Mouse (Mus musculus) lung, embryonic 14.5 days (tissue): ENCODE measurements at regions not wholly inside any gene's neighbourhood (a gene's known extent, or its start where the extent isn't known, plus 50 kb on each side); places are given as distances from the start of the nearest gene placed in this dataset.

Experiments used
- ATAC-seq: fragments of 200-750 bp; cut with Nextera tagmentation; 2 replicates; pipeline ENCODE4 v1.8.0; 2017; ENCODE audit warnings: mild to moderate bottlenecking, moderate TSS enrichment, moderate library complexity; ENCODE audit not compliant: insufficient read depth
- DNase-seq: peaks from one replicate; pipeline ENCODE4 v3.0.0-alpha.2; 2015
- H3K27ac ChIP-seq: fragments of 300-500 bp; sonication (generic); 2 replicates; pipeline ENCODE4 v1.5.1; 2014; ENCODE audit warnings: low read depth, mild to moderate bottlenecking, moderate library complexity
- H3K27me3 ChIP-seq: fragments of 300-500 bp; sonication (generic); 2 replicates; pipeline ENCODE4 v1.6.1; 2014; ENCODE audit warnings: low read length, control low read depth; ENCODE audit not compliant: insufficient read depth
- H3K36me3 ChIP-seq: fragments of 300-500 bp; sonication (generic); 2 replicates; pipeline ENCODE4 v1.6.1; 2014; ENCODE audit warnings: control low read depth; ENCODE audit not compliant: insufficient read depth
- H3K4me1 ChIP-seq: fragments of 300-500 bp; sonication (generic); 2 replicates; pipeline ENCODE4 v1.6.1; 2014; ENCODE audit warnings: antibody characterized with exemption, control low read depth; ENCODE audit not compliant: insufficient read depth
- H3K4me2 ChIP-seq: fragments of 300-500 bp; sonication (generic); 2 replicates; pipeline ENCODE4 v1.6.1; 2014; ENCODE audit warnings: mild to moderate bottlenecking
- H3K4me3 ChIP-seq: fragments of 300-500 bp; sonication (generic); 2 replicates; pipeline ENCODE4 v1.5.1; 2014; ENCODE audit warnings: low read depth, low read length
- H3K9ac ChIP-seq: fragments of 300-500 bp; sonication (generic); 2 replicates; pipeline ENCODE4 v1.6.1; 2014
- H3K9me3 ChIP-seq: fragments of 300-500 bp; sonication (generic); 2 replicates; pipeline ENCODE4 v1.6.1; 2016; ENCODE audit warnings: low read depth, low read length, control low read depth
- CTCF ChIP-seq: IDR thresholded peaks from 2 replicates; pipeline ENCODE4 v1.5.1; 2016; ENCODE audit warnings: antibody characterized with exemption, low read depth
- WGBS: fragments of 180-500 bp; shearing (Covaris S2); extraction: QIAGEN DNeasy Blood & Tissue Kit; methylation state at CpG from one replicate; pipeline ENCODE4 v1.1.7; 2014; 5-methylcytosine and 5-hydroxymethylcytosine counted together

GRCm38 (mm10) chr14:61971100-61972088, 321.0 kb upstream of the Rnaseh2b start:
- TF ChIP-seq CTCF, result no peak
- H3K4me2 ChIP-seq, result no peak overlapping the region
- ATAC-seq, result no peak
- H3K27ac ChIP-seq, result no peak overlapping the region
- H3K9ac ChIP-seq, result no peak overlapping the region
- H3K9me3 ChIP-seq, result no peaks in the 10 kb centered on the region
- no peaks in the 10 kb centered on the region for H3K36me3 ChIP-seq
- H3K4me1 ChIP-seq, result no peaks in the 10 kb centered on the region
- H3K4me3 ChIP-seq, result no peak overlapping the region
- no peaks in the 10 kb centered on the region for H3K27me3 ChIP-seq
- DNase-seq, result peak; percentile 21
- 69% methylated on average over 14 of the region's 14 CpGs for WGBS

DNA sequence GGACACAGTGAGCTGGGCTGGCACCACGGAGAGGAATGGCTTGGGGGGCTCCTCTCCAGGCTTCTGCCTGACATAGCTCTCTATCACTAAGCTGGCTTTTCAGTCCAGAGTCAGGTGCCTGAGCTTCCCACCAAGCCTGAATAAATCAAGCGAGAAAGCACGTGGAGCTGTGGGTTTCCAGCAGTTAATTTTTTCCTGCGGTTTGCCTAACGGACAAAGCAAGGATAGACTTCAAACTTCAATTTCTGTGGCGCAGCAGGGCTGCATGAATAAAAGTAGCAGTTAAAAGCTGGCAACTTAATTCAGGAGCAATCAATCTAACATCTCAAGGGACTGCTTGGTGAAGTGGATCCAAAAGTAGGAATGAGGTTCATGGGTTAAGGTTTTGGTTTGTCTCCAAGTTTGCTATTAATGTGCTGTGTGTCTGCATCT, 317.1 kb upstream of the Rnaseh2b start:
- H3K36me3 ChIP-seq, result no peaks in the 10 kb centered on the region
- no peaks in the 10 kb centered on the region for H3K27me3 ChIP-seq
- no peak overlapping the region for H3K4me2 ChIP-seq
- H3K9ac ChIP-seq, result no peak overlapping the region
- no peak overlapping the region for H3K27ac ChIP-seq
- DNase-seq (no peak), ATAC-seq (no peak)
- no peak overlapping the region for H3K4me3 ChIP-seq
- no peaks in the 10 kb centered on the region for H3K9me3 ChIP-seq
- WGBS, result 66% methylated on average over 6 of the region's 6 CpGs
- H3K4me1 ChIP-seq, result no peaks in the 10 kb centered on the region
- no peak for TF ChIP-seq CTCF

GRCm38 (mm10) chr14:61980581-61980980, 311.8 kb upstream of the Rnaseh2b start:
- Histone ChIP-seq H3K4me2 (no peak overlapping the region), H3K9me3 (no peaks in the 10 kb centered on the region), H3K27me3 (no peaks in the 10 kb centered on the region), H3K9ac (no peak overlapping the region), H3K36me3 (no peaks in the 10 kb centered on the region), H3K27ac (no peak overlapping the region), H3K4me1 (no peaks in the 10 kb centered on the region), H3K4me3 (no peak overlapping the region)
- DNase-seq (no peak), ATAC-seq (no peak)
- no peak for TF ChIP-seq CTCF
- WGBS, result 66% methylated on average over 3 of the region's 3 CpGs

- Histone ChIP-seq H3K4me1 (no peaks in the 10 kb centered on the region), H3K4me3 (no peak overlapping the region), H3K27me3 (no peaks in the 10 kb centered on the region), H3K9ac (no peak overlapping the region), H3K27ac (no peak overlapping the region), H3K9me3 (no peaks in the 10 kb centered on the region), H3K4me2 (no peak overlapping the region), H3K36me3 (no peaks in the 10 kb centered on the region)
- TF ChIP-seq CTCF, result no peak
- DNase-seq, result no peak
- 64% methylated on average over 3 of the region's 3 CpGs for WGBS
- ATAC-seq, result no peak
Observed at GRCm38 (mm10) chr14:61985575-61985974, 306.8 kb upstream of the Rnaseh2b start.

DNA sequence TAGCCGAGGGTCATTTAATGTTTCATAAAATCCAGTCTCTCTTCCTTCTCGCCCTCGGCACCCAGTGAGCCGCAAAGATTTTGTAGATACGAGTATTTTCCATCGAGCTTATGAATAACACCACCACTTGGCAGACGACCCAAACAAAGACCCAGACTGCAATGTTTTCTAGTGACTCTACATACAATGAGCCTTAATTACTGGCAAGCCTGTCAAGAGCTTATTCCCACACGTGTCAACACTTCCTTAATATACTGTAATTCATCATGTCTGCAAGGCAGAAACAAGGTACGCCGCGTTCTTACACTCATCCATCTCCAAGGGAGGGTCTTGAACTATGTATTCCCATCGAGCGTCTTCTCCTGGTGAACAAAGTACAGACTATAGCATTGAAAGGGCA, 306.2 kb upstream of the Rnaseh2b start:
- Histone ChIP-seq H3K9ac (no peak overlapping the region), H3K36me3 (no peaks in the 10 kb centered on the region), H3K9me3 (no peaks in the 10 kb centered on the region), H3K27ac (no peak overlapping the region), H3K4me3 (no peak overlapping the region), H3K4me1 (no peaks in the 10 kb centered on the region), H3K4me2 (no peak overlapping the region), H3K27me3 (no peaks in the 10 kb centered on the region)
- 57% methylated on average over 13 of the region's 13 CpGs for WGBS
- DNase-seq (no peak), ATAC-seq (no peak)
- TF ChIP-seq CTCF, result no peak

DNA sequence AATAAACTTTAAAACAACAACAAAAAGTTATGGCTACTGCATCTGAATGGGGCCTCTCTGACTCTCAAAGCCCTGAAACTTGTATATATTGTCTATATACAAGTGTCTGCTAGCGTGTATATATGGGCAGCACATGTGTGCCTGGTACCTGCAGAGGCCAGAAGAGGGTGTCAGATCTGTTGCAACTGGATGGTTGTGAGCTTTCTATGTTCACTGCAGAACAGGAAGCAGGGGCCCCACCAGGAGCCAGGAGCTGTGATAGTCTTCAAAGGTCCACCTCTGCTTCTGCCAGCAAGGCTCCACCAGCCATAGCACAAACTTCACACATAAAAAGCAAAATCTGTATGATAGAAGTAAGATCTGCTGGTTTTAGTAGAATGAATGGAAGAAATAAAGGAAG, 297.1 kb upstream of the Rnaseh2b start:
- no peaks in the 10 kb centered on the region for H3K9me3 ChIP-seq
- H3K4me1 ChIP-seq, result no peaks in the 10 kb centered on the region
- H3K4me3 ChIP-seq, result no peak overlapping the region
- no peaks in the 10 kb centered on the region for H3K36me3 ChIP-seq
- 76% methylated on average over 1 of the region's 1 CpGs for WGBS
- DNase-seq, result no peak
- no peak overlapping the region for H3K9ac ChIP-seq
- no peak overlapping the region for H3K4me2 ChIP-seq
- no peak overlapping the region for H3K27ac ChIP-seq
- no peak for ATAC-seq
- no peak for TF ChIP-seq CTCF
- H3K27me3 ChIP-seq, result no peaks in the 10 kb centered on the region

- Histone ChIP-seq H3K27ac (no peak overlapping the region), H3K9ac (no peak overlapping the region), H3K27me3 (no peaks in the 10 kb centered on the region), H3K4me2 (no peak overlapping the region), H3K9me3 (no peaks in the 10 kb centered on the region), H3K36me3 (no peaks in the 10 kb centered on the region), H3K4me1 (no peaks in the 10 kb centered on the region), H3K4me3 (no peak overlapping the region)
- no peak for ATAC-seq
- DNase-seq, result no peak
- TF ChIP-seq CTCF, result no peak
Observed at GRCm38 (mm10) chr14:61997736-61998135, 294.7 kb upstream of the Rnaseh2b start.
